Mouse (Mus musculus) frontal cortex, adult 2 months (tissue): ENCODE results near the gene Myo1f. TPM values are rescaled to one million over a fixed set of nuclear protein-coding genes. Genes with fewer than 3 reads are reported as not detected.
A peak's percentile ranks its signal among the peaks of the same experiment; 100 is the strongest.

Source experiments
- DNase-seq, 2 experiments: peaks; one replicate each; pipeline ENCODE4 v3.0.0; 2022; ENCODE audit warnings: low spot score in 1 of 2; ENCODE audit errors: extremely low spot score in 1 of 2
- polyA plus RNA-seq: library from polyadenylated mRNA; depleted of rRNA; stranded (reverse); fragments of >200 nt; gene quantifications from 2 replicates; pipeline ENCODE4 v1.2.3, GENCODE M21; 2012; rRNA removed

Gene Myo1f
- polyA plus RNA-seq: 2.0 and 2.6 TPM in 2 replicates

GRCm38 (mm10) chr17:33555223-33555855 is at the start of gene Myo1f:
Myo1f (plus strand) TSS chr17:33555707.
- no peak for DNase-seq

GRCm38 (mm10) chr17:33508386-33508785 is 47.1 kb upstream of the Myo1f start:
- DNase-seq: no peak

- DNase-seq: no peak
Observed at GRCm38 (mm10) chr17:33510172-33510571, 45.3 kb upstream of the Myo1f start.

- no peak for DNase-seq
Observed at GRCm38 (mm10) chr17:33512441-33513415, 42.8 kb upstream of the Myo1f start.

GRCm38 (mm10) chr17:33513874-33514273 is 41.6 kb upstream of the Myo1f start:
- no peak for DNase-seq

GRCm38 (mm10) chr17:33520366-33520765 is 35.1 kb upstream of the Myo1f start:
- no peak for DNase-seq

- DNase-seq: peak in 1 of 2 experiments; percentile 10
Observed at GRCm38 (mm10) chr17:33523431-33523917, 32.0 kb upstream of the Myo1f start.

GRCm38 (mm10) chr17:33523918-33524755 is 31.4 kb upstream of the Myo1f start, which contains the start of gene Adamts10:
Adamts10 (plus strand) TSS chr17:33524204.
- DNase-seq: peak; percentile 15 to 42

- no peak for DNase-seq
Observed at GRCm38 (mm10) chr17:33524806-33525373, 30.6 kb upstream of the Myo1f start.

- DNase-seq: no peak
Observed at GRCm38 (mm10) chr17:33526506-33526905, 29.0 kb upstream of the Myo1f start.

- DNase-seq: peak in 1 of 2 experiments; percentile 71
Observed at GRCm38 (mm10) chr17:33539106-33539675, 16.3 kb upstream of the Myo1f start.

- DNase-seq: no peak
Observed at GRCm38 (mm10) chr17:33539878-33540277, 15.6 kb upstream of the Myo1f start.

- no peak for DNase-seq
Observed at GRCm38 (mm10) chr17:33549212-33549611, 6.3 kb upstream of the Myo1f start.

- no peak for DNase-seq
Observed at GRCm38 (mm10) chr17:33550388-33550787, 5.1 kb upstream of the Myo1f start.

GRCm38 (mm10) chr17:33552113-33552512 is 3.4 kb upstream of the Myo1f start:
- no peak for DNase-seq

- peak in 1 of 2 experiments; percentile 23 for DNase-seq
Observed at GRCm38 (mm10) chr17:33552964-33553363, 2.5 kb upstream of the Myo1f start.

GRCm38 (mm10) chr17:33554536-33554935 is 971 bp upstream of the Myo1f start:
- no peak for DNase-seq

GRCm38 (mm10) chr17:33557922-33558321 is 2.4 kb downstream of the Myo1f start:
- no peak for DNase-seq

GRCm38 (mm10) chr17:33563527-33564076 is 8.1 kb downstream of the Myo1f start:
- no peak for DNase-seq
